Mouse (Mus musculus): Measurements from ENCODE around the gene Ush2a.
A peak's percentile ranks its signal among the peaks of the same experiment; 100 is the strongest.

Ush2a gene

GRCm38 (mm10) chr1:188865881-188866280 lies 604.1 kb downstream of the Ush2a start:
- DNase-seq (ENCODE audit: low read depth, low spot score): no peak

- DNase-seq (ENCODE audit: low read depth, low spot score): no peak
Observed at GRCm38 (mm10) chr1:188866515-188866914, 604.7 kb downstream of the Ush2a start.

GRCm38 (mm10) chr1:188878531-188879055 lies 616.8 kb downstream of the Ush2a start:
- DNase-seq (ENCODE audit: low read depth, low spot score): no peak

- DNase-seq (ENCODE audit: low read depth, low spot score): no peak
Observed at GRCm38 (mm10) chr1:188896906-188897551, 635.2 kb downstream of the Ush2a start.

GRCm38 (mm10) chr1:188904091-188904490 lies 642.3 kb downstream of the Ush2a start:
- no peak for DNase-seq (ENCODE audit: low read depth, low spot score)

DNA sequence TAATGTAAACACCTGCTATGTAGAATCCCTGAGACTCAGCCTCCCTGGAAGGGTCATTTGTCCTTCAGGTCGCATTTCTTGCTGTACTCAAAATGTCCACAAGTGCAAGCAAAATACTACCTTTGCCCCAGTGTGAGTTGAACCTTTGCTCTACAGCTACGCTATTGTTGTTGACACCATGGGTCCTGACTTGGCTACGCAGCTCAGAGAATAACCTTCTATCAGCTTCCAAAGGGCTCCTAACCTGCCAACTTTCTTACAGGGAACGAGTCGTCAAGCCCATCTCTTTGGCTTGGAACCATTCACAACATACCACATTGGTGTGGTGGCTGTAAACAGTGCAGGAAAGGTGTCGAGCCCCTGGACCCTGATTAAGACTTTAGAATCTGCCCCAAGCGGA lies 644.4 kb downstream of the Ush2a start:
- DNase-seq (ENCODE audit: low read depth, low spot score): no peak

DNA sequence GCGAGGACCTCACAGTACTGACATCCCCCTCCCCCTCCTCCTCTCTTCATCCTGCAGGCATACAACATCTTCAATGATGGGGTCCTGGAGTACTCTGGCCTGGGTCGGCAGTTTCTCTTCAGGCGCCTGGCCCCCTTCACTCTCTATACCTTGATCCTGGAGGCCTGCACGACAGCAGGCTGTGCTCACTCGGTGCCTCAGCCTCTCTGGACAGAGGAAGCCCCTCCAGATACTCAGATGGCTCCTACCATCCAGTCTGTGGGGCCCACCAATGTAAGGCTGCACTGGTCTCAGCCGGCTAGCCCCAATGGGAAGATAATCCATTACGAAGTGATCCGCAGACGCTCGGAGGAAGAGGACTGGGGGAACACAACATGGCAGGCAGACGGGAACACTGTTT lies 648.8 kb downstream of the Ush2a start:
- DNase-seq (ENCODE audit: low read depth, low spot score): no peak

DNA sequence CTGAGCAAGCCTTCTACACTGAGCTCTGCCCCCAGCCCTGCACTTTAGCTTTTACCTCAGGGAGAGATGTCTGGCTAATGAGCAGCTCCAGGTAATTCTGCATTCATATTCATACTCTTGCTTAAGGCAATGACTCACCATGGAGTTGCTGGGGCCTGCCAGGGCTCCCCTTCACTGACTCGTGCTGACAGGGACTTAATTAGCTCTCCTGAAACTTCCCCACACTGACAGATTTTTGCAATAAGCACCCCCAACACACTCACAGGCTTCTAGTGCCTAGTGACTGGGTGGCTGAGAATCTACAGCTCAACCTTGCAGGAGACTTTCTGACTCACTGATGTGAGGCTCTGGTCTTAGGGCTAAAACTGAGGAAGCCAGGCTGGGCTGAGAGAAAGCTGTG lies 658.1 kb downstream of the Ush2a start:
- no peak for DNase-seq (ENCODE audit: low read depth, low spot score)

DNA sequence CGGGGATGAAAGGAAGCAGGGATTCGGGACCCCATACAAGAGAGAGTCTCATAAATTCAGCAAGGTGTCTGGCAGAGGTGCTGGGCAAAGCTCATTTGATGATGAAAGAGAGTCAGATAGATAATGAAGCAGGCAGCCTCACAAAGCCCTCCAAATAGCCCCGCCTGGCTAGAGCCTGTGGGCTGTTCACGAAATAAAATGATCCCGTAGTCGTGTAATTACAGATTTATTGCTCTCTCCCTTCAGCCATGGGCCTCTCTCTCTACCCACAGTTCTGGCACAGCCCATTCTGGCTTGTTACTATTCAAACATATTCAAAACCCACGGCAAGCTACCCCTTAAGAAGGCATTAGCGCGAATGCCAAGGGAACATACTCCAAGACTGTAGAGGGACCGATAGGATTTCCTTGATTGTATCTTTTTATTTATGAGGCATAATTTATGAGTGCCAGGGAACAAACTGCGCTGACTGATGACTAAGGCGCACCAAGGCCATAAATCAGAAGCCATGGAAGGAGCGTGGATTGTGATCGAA lies 675.5 kb downstream of the Ush2a start:
- DNase-seq (ENCODE audit: low read depth, low spot score): no peak

DNA sequence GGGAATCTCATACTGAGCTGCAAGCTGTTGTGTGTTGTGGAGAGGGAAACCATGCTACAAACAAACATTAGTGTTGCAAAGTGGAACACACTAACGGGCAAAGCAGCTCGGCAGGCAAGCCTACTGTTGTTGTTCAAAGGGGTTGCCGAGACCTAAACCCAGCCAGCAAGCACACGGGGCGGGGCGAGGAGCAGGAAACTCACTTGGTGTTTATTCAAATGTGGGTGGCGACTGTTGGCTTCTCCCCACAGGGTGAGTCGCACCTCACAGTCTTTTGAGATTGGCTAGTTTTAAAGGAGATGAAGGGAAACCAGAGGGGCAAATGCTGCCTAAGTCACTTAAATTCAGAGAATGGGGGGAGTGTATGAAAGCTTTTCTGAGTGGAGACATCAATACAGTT lies 683.5 kb downstream of the Ush2a start:
- peak; percentile 53 for DNase-seq (ENCODE audit: low read depth, low spot score)

GRCm38 (mm10) chr1:188946849-188947248 lies 685.0 kb downstream of the Ush2a start:
- no peak for DNase-seq (ENCODE audit: low read depth, low spot score)

- DNase-seq (ENCODE audit: low read depth, low spot score): peak; percentile 77
Observed at GRCm38 (mm10) chr1:188947794-188948193, 686.0 kb downstream of the Ush2a start.

- no peak for DNase-seq (ENCODE audit: low read depth, low spot score)
Observed at GRCm38 (mm10) chr1:188948276-188948675, 686.5 kb downstream of the Ush2a start.

DNA sequence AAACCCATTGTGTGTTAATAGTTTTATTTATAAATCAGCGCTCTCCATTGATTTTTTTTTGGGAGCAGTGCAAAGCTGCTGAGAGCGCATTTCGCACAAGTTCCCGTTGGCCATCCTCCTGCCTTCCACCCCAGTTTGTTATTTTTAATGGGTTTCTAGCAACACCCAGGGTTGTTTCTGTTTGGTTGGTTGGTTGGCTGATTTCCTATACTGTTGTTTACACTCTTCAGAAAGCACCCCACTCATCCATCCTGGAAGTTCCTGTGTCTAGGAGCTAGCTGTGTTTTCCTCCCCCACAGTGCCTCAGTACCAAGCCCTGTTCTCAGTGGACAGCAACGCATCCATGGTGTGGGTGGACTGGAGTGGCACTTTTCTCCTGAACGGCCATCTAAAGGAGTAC lies 689.3 kb downstream of the Ush2a start:
- no peak for DNase-seq (ENCODE audit: low read depth, low spot score)

DNA sequence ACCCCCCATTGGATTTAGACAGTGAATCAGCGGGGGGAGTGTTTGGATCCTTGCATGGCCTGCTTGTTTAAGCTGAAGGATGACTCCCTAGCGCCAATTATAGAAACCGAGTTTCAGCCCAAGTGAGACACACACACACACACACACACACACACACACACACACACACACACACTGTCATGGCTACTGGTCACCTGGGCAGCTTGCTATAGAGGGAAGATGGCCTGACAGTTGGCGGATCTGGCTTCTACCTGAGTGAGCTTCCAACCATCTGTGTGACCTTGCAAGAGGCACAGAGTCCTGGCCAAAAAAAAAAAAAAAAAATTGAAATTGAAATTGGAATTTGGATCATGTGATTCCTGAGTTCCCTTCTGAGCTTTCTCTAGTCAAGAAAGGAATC lies 690.7 kb downstream of the Ush2a start:
- DNase-seq (ENCODE audit: low read depth, low spot score): no peak

DNA sequence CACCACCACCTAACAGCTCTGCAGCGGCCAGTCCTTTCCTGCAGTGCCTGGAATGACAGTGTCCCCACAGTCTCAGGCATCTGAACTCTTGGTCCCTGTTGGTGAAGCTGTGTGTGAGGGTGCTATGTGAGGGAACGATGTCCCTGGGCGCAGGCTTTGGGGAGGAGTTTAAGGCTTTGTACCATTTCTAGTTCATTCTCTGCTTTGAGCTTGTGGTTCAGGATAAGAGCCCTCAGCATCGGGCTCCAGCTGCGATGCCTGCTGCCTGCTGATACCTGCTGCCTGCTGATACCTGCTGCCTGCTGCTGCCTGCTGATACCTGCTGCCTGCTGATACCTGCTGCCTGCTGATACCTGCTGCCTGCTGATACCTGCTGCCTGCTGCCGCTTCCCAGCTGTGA lies 711.3 kb downstream of the Ush2a start:
- DNase-seq (ENCODE audit: low read depth, low spot score): no peak

- no peak for DNase-seq (ENCODE audit: low read depth, low spot score)
Observed at GRCm38 (mm10) chr1:188973926-188974325, 712.1 kb downstream of the Ush2a start.

DNA sequence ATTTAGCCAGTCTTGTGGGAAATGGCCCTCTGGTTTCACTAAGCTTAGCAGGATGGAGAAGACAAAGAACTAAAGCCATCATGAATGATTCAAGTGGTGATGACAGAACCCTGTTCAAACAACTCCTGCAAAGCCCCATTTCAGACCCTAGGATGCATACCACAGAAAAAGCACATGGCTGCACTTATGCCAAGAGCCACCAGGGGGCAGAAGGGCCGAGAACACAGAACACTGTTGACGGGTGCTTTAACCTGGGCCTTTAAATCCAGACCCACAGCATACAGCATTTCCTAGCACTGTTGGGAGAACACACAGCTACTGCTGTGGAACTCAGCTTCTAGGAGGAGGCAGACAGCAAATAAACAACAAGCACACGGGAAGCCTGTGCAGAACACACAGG lies 718.2 kb downstream of the Ush2a start:
- peak; percentile 88 for DNase-seq (ENCODE audit: low read depth, low spot score)

GRCm38 (mm10) chr1:188993218-188993617 lies 731.4 kb downstream of the Ush2a start:
- peak; percentile 69 for DNase-seq (ENCODE audit: low read depth, low spot score)

GRCm38 (mm10) chr1:188997921-188998320 lies 736.1 kb downstream of the Ush2a start:
- DNase-seq (ENCODE audit: low read depth, low spot score): no peak

DNA sequence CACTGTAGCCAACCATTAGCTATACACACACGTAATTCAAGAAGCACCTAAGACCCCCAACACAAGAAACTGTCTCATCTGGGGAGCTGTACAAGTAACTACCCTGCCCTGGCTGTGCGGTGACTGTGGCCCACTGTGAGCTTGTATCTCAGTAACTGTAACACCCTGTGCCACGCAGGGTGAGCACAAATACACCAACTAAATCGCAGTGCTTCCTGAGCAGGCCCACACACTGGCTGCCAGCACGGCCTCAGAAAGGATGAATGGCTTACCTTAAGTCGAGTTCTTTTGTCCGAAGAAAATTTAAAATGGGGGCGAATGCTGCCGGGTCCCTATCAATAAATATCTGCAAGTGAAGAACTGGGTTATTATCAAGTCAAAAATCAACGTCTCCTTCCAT lies 738.2 kb downstream of the Ush2a start:
- DNase-seq (ENCODE audit: low read depth, low spot score): no peak

DNA sequence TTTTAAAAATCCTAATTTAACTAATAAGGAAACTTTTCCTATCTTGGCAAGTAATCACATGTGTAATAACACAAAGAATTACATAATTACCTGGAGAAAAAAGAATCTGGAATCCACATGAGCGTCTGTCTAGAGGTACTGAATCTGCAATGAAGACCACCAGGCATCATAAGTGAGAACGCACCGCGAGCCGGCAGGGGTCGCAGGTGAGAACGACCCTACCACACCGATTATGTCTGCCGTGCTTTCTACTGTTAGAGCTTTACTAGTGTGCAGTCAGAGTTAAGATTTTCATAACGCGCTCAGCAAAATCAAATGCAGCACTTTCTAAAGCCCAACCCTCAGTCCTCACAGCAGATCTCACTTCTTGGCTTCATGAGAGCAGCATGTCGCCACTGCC lies 740.0 kb downstream of the Ush2a start:
- no peak for DNase-seq (ENCODE audit: low read depth, low spot score)

GRCm38 (mm10) chr1:189004774-189005173 lies 743.0 kb downstream of the Ush2a start:
- DNase-seq (ENCODE audit: low read depth, low spot score): no peak

DNA sequence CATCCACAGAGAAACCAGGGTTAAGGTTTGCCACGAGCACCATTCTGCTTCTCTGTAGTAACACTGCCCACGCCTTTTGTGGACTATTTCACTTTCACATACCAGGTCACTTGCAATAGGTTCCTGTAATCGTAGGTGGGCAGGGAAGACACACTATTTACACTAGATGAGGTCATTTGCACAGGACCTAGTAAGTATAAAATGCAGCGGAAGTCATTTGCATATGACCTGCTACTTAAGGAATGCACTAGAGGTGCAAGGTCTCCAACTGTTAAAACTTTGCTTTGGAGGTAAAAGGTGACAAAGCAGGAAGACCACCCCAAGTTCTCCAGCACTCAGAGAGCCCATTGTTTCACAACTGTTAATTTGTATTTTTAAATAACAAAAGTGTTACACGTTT lies 744.4 kb downstream of the Ush2a start:
- DNase-seq (ENCODE audit: low read depth, low spot score): no peak
